Mouse (Mus musculus) liver, postnatal 0 days (tissue): Measurements from ENCODE around the gene Mdga1. TPM values are rescaled to one million over a fixed set of nuclear protein-coding genes. Genes with fewer than 3 reads are reported as not detected.

ENCODE experiments used
- ATAC-seq: fragments of 200-750 bp; cut with Nextera tagmentation; 2 replicates; pipeline ENCODE4 v1.8.0; 2017; ENCODE audit warnings: mild to moderate bottlenecking, moderate library complexity
- DNase-seq: peaks from one replicate; pipeline ENCODE4 v3.0.0-alpha.2; 2016
- H3K27ac ChIP-seq: fragments of 300-500 bp; sonication (generic); 2 replicates; pipeline ENCODE4 v1.5.1; 2014; ENCODE audit warnings: antibody characterized with exemption, moderate library complexity, mild to moderate bottlenecking, low read depth
- H3K27me3 ChIP-seq: fragments of 300-500 bp; sonication (generic); 2 replicates; pipeline ENCODE4 v1.6.1; 2014; ENCODE audit warnings: low read length, control low read depth, mixed read lengths; ENCODE audit not compliant: insufficient read depth
- H3K36me3 ChIP-seq: fragments of 300-500 bp; sonication (generic); replicated peaks from 2 replicates; pipeline ENCODE4 v1.6.1; 2014; ENCODE audit warnings: mild to moderate bottlenecking, control low read depth, low read length, moderate library complexity, mixed read lengths; ENCODE audit not compliant: insufficient read depth
- H3K4me1 ChIP-seq: fragments of 300-500 bp; sonication (generic); 2 replicates; pipeline ENCODE4 v1.6.1; 2014; ENCODE audit warnings: antibody characterized with exemption, mild to moderate bottlenecking, control low read depth; ENCODE audit not compliant: insufficient read depth
- H3K4me2 ChIP-seq: fragments of 300-500 bp; sonication (generic); 2 replicates; pipeline ENCODE4 v1.6.1; 2014; ENCODE audit warnings: low read depth, mild to moderate bottlenecking, low read length, moderate library complexity, mixed read lengths
- H3K4me3 ChIP-seq: fragments of 300-500 bp; sonication (generic); 2 replicates; pipeline ENCODE4 v1.5.1; 2014; ENCODE audit warnings: low read depth, low read length
- H3K9ac ChIP-seq: fragments of 300-500 bp; sonication (generic); replicated peaks from 2 replicates; pipeline ENCODE4 v1.6.1; 2014; ENCODE audit warnings: mild to moderate bottlenecking, moderate library complexity
- H3K9me3 ChIP-seq: fragments of 300-500 bp; sonication (generic); 2 replicates; pipeline ENCODE4 v1.6.1; 2016; ENCODE audit warnings: mild to moderate bottlenecking, control low read depth, low read length, mixed read lengths
- CTCF ChIP-seq: sonication (generic); IDR thresholded peaks from 2 replicates; pipeline ENCODE4 v1.5.1; 2016; ENCODE audit warnings: antibody characterized with exemption, low read depth
- EP300 ChIP-seq: IDR thresholded peaks from 2 replicates; pipeline ENCODE4 v1.6.1; 2016; ENCODE audit warnings: antibody characterized with exemption, low read depth, mild to moderate bottlenecking
- WGBS: fragments of 180-500 bp; shearing (Covaris S2); extraction: QIAGEN DNeasy Blood & Tissue Kit; methylation state at CpG from one replicate; pipeline ENCODE4 v1.1.7; 2014; ENCODE audit not compliant: insufficient replicate concordance; 5-methylcytosine and 5-hydroxymethylcytosine counted together
- polyA plus RNA-seq: library from polyadenylated mRNA; unstranded; fragments of >200 nt; fragmentation: Nextera tagmentation; extraction: Ambion mirVana; gene quantifications from 2 replicates; pipeline ENCODE4 v1.2.1, GENCODE M21; 2015

Mdga1 gene
- polyA plus RNA-seq, 1 experiment from 2014 or later, result 2.0 TPM

GRCm38 (mm10) chr17:29831696-29832095, 138.2 kb downstream of the Mdga1 start:
- H3K4me2 ChIP-seq, result no peak overlapping the region
- no peaks in the 10 kb centered on the region for H3K9me3 ChIP-seq
- no peak overlapping the region for H3K27ac ChIP-seq
- no peaks in the 10 kb centered on the region for H3K27me3 ChIP-seq
- DNase-seq, result no peak
- peaks cover 2% of the 10 kb centered on the region; the same call in 1 of the 2 replicates for H3K4me1 ChIP-seq
- 75% methylated on average over 11 of the region's 11 CpGs for WGBS
- H3K4me3 ChIP-seq, result no peak overlapping the region
- H3K36me3 ChIP-seq, result no peaks in the 10 kb centered on the region
- no peak for ATAC-seq
- TF ChIP-seq CTCF, result no peak
- no peak for TF ChIP-seq EP300
- H3K9ac ChIP-seq, result no peak overlapping the region

DNA sequence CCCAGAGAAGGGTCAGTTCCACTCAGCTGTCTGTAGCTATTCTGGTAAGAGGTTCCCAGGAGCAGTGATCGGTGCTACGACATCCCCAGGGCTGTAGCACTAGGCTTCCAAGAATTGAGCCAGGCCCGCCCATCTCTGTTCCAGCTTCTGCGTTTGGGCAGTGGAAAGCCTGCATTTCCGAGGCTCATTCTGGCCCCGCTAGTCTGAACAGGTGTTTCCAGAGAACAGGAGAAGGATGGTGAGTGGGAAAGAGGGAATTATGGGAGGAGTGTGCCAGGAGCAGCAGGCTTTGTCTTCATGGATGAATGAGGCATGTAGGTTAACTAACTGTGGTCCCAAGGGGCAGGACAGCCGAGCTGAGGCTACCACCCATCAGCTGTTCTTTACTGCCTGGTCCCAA, 140.8 kb downstream of the Mdga1 start:
- WGBS, result 75% methylated on average over 7 of the region's 7 CpGs
- no peak for TF ChIP-seq CTCF
- no peak for TF ChIP-seq EP300
- no peaks in the 10 kb centered on the region for H3K9me3 ChIP-seq
- H3K9ac ChIP-seq, result no peak overlapping the region
- ATAC-seq (no peak), DNase-seq (no peak)
- no peaks in the 10 kb centered on the region for H3K27me3 ChIP-seq
- no peak overlapping the region for H3K4me2 ChIP-seq
- no peak overlapping the region for H3K4me3 ChIP-seq
- H3K4me1 ChIP-seq, result peaks cover 2% of the 10 kb centered on the region; the same call in 1 of the 2 replicates
- no peaks in the 10 kb centered on the region for H3K36me3 ChIP-seq
- H3K27ac ChIP-seq, result no peak overlapping the region

GRCm38 (mm10) chr17:29827602-29828001, 142.3 kb downstream of the Mdga1 start:
- Histone ChIP-seq H3K9me3 (no peaks in the 10 kb centered on the region), H3K4me1 (peaks cover 2% of the 10 kb centered on the region; the same call in 1 of the 2 replicates), H3K27ac (no peak overlapping the region), H3K9ac (no peak overlapping the region), H3K36me3 (no peaks in the 10 kb centered on the region), H3K4me2 (no peak overlapping the region), H3K4me3 (no peak overlapping the region), H3K27me3 (no peaks in the 10 kb centered on the region)
- DNase-seq (peak; percentile 53), ATAC-seq (peak; percentile 44; the same call in 1 of the 2 replicates)
- no peak for TF ChIP-seq EP300
- no peak for TF ChIP-seq CTCF
- 55% methylated on average over 5 of the region's 5 CpGs for WGBS

DNA sequence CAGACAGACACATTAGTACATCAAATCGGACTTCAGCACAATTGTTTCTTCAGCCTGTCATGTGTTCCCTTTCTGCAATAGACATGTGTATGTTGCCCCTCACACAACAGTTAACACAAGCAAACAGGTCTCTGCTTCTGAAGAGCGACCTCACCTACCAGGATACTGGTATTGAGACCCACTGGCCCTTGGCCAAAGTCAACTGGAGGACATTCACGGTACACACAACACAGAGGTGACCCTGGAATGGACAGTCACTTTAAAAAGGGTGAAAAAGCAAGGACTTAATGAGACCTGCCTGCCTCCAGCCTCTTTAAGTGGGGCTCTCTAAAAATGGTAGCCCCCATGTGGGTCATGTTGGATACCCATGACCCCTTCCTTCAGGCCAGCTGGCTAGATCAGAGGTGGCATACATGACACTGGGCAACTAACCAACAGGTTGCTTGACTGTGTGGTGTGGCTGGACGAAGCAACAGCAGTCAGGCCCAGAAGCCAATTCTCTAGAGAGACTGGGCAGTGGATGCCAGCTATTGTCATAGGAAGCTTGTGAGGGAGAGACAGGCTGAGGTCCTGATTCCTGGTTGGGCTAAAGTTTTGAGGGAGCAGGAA, 145.3 kb downstream of the Mdga1 start:
- Histone ChIP-seq H3K4me3 (no peak overlapping the region), H3K27me3 (no peaks in the 10 kb centered on the region), H3K4me2 (no peak overlapping the region), H3K9ac (no peak overlapping the region), H3K4me1 (peaks cover 2% of the 10 kb centered on the region; the same call in 1 of the 2 replicates), H3K9me3 (no peaks in the 10 kb centered on the region), H3K27ac (no peak overlapping the region), H3K36me3 (no peaks in the 10 kb centered on the region)
- TF ChIP-seq CTCF, result no peak
- TF ChIP-seq EP300, result no peak
- peak; percentile 40 for DNase-seq
- 65% methylated on average over 4 of the region's 4 CpGs for WGBS
- peak; percentile 77 for ATAC-seq

GRCm38 (mm10) chr17:29824208-29824509, 145.7 kb downstream of the Mdga1 start:
- H3K27me3 ChIP-seq, result no peaks in the 10 kb centered on the region
- 44% methylated on average over 5 of the region's 5 CpGs for WGBS
- no peak for DNase-seq

DNA sequence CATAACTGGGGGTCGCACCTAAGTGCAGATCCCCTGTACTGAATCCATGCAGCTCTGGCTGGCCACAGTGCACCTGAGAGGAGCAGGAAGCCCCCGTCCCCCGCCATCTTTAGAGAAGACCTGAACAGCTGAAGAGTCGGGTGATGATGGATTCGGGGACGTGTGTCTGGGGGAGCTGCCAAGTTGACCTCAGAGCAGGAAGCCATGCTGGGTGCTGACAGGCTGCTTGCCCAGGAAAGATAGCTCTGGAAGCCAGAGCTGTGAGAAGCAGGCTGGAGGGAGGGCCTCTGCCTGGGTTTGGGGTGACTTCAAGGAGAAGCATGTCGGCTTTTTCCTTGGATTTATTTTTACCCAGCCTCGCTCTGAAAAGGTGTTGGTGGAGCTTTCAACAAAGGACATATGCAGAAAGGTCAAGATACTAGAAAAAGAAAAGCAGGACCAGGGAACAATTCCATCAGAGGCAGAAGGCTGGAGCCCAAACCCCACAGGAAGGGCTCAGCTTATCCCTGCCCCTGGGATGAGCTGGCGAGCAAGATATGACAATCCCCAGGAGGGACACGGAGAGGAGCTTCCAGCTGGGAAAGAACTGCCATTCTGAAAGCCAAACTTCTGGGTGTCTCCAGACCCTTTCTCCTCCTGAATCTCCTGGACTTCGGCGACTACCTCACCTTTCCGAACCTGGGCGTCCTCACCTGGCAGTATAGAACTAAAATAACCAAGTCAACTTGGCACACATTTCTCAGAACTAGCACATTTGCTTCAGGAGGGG, 146.3 kb downstream of the Mdga1 start:
- 58% methylated on average over 14 of the region's 14 CpGs for whole genome bisulfite sequencing

More at GRCm38 (mm10) chr17:29824208-29824509, 145.7 kb downstream of the Mdga1 start:
- Histone ChIP-seq H3K4me2 (no peak overlapping the region), H3K4me3 (no peak overlapping the region), H3K4me1 (peaks cover 2% of the 10 kb centered on the region; the same call in 1 of the 2 replicates), H3K27ac (no peak overlapping the region), H3K36me3 (no peaks in the 10 kb centered on the region), H3K9ac (no peak overlapping the region), H3K9me3 (no peaks in the 10 kb centered on the region)
- peak; percentile 29; the same call in 1 of the 2 replicates for ATAC-seq
- no peak for TF ChIP-seq CTCF
- no peak for TF ChIP-seq EP300

More for the DNA sequence above, 146.3 kb downstream of the Mdga1 start:
- TF ChIP-seq EP300 (no peak), CTCF (no peak)
- H3K36me3 ChIP-seq, result no peaks in the 10 kb centered on the region
- H3K4me1 ChIP-seq, result peaks cover 2% of the 10 kb centered on the region; the same call in 1 of the 2 replicates
- no peak overlapping the region for H3K4me2 ChIP-seq
- H3K9me3 ChIP-seq, result no peaks in the 10 kb centered on the region
- H3K4me3 ChIP-seq, result no peak overlapping the region
- no peaks in the 10 kb centered on the region for H3K27me3 ChIP-seq
- H3K27ac ChIP-seq, result no peak overlapping the region
- ATAC-seq, result no peak
- no peak overlapping the region for H3K9ac ChIP-seq
- no peak for DNase-seq
